ENCODE assay signal across 18 mouse cellular contexts in genomic region chr3:51372883-51373282, GRCm38 (mm10). TPM values are rescaled to one million over a fixed set of nuclear protein-coding genes. Genes with fewer than 3 reads are reported as not detected.
DNase-seq lines count a peak whose midpoint lies in the region; ATAC-seq and TF ChIP-seq lines count a peak whose summit lies in the region.
"Had no signal": no experiment of that assay in that cellular context is flagged by ENCODE, and none has a peak within 500 bp of the region (broad histone marks: within the 10 kb centered on the region; RNA-seq: fewer than 3 reads in every experiment).

No protein-coding gene starts in this region.

- H3K4me3 ChIP-seq in liver, adult 2 months (ENCODE audit: insufficient read depth, low read depth, low read length) = peak overlapping the region; percentile 16; the same call in 1 of the 2 replicates
- peak overlapping the region; percentile 37; the same call in 1 of the 2 replicates for H3K4me3 ChIP-seq in G1E (ENCODE audit: low read depth, low read length)
- H3K4me3 ChIP-seq in liver, embryonic 12.5 days = no peak overlapping the region
- H3K4me3 ChIP-seq: forebrain, embryonic 10.5 days; limb, embryonic 12.5 days had no signal

- peak overlapping the region; percentile 29; the same call in 1 of the 2 replicates for H3K4me2 ChIP-seq in liver, embryonic 12.5 days
- H3K4me2 ChIP-seq: limb, embryonic 12.5 days had no signal

- peaks cover 6% of the 10 kb centered on the region; the same call in 1 of the 2 replicates for H3K4me1 ChIP-seq in liver, adult 2 months (ENCODE audit: control insufficient read depth, insufficient read depth, low read length)
- peaks cover 47% of the 10 kb centered on the region for H3K4me1 ChIP-seq in G1E (ENCODE audit: insufficient read depth, low read depth, low read length)
- peaks cover 31% of the 10 kb centered on the region for H3K4me1 ChIP-seq in liver, embryonic 12.5 days
- H3K4me1 ChIP-seq: forebrain, embryonic 10.5 days; limb, embryonic 12.5 days had no signal

- peaks cover 3% of the 10 kb centered on the region; the same call in 1 of the 2 replicates for H3K9me3 ChIP-seq in G1E (replicated peaks)
- no peaks in the 10 kb centered on the region for H3K9me3 ChIP-seq in liver, embryonic 12.5 days (replicated peaks)
- H3K9me3 ChIP-seq: limb, embryonic 12.5 days had no signal

- peak overlapping the region; percentile 45; the same call in 1 of the 2 replicates for H3K9ac ChIP-seq in liver, adult 2 months (ENCODE audit: low read depth, low read length)
- no peak overlapping the region for H3K9ac ChIP-seq in liver, embryonic 12.5 days
- H3K9ac ChIP-seq: limb, embryonic 12.5 days had no signal

- H3K79me2 ChIP-seq in liver, adult 2 months (ENCODE audit: control insufficient read depth, insufficient read depth, low read length) = no peaks in the 10 kb centered on the region

- H3K27ac ChIP-seq in liver, adult 2 months (replicated peaks; ENCODE audit: insufficient read depth, low read depth, low read length) = peak overlapping the region; percentile 66
- no peak overlapping the region for H3K27ac ChIP-seq in liver, embryonic 12.5 days
- H3K27ac ChIP-seq: forebrain, embryonic 10.5 days; limb, embryonic 12.5 days; macrophage had no signal

- TF ChIP-seq CTCF in liver, adult 2 months (IDR thresholded peaks at IDR 0.05; ENCODE audit: low read depth, low read length) = no peak
- TF ChIP-seq CTCF in G1E (IDR thresholded peaks at IDR 0.05; ENCODE audit: low read depth, low read length) = no peak

- no peak for ATAC-seq in G1E (ENCODE audit: extremely low read depth, insufficient number of reproducible peaks, low FRiP score, poor library complexity, severe bottlenecking)
- ATAC-seq in liver, embryonic 12.5 days = no peak
- no peak for ATAC-seq in cerebellum, adult (ENCODE audit: insufficient number of reproducible peaks, low FRiP score, low TSS enrichment)
- ATAC-seq: intestine, embryonic 16.5 days; Patski had no signal

- H3K27me3 ChIP-seq in liver, adult 2 months (ENCODE audit: control insufficient read depth, insufficient read depth, low read length) = no peaks in the 10 kb centered on the region
- peaks cover 6% of the 10 kb centered on the region; the same call in 1 of the 2 replicates for H3K27me3 ChIP-seq in G1E (ENCODE audit: insufficient read depth, low read length)
- H3K27me3 ChIP-seq in liver, embryonic 12.5 days (replicated peaks) = no peaks in the 10 kb centered on the region
- H3K27me3 ChIP-seq: limb, embryonic 12.5 days; Patski had no signal

- DNase-seq in adrenal gland, adult 8-10 months = peak; percentile 80
- DNase-seq in adrenal gland, postnatal 25 days = no peak
- peak; percentile 44 for DNase-seq in liver, adult 2 months (ENCODE audit: extremely low read depth, low read depth, low spot score)
- DNase-seq in liver (no peak), G1E (ENCODE audit: low spot score) (no peak)
- DNase-seq in spleen, postnatal 10 days (ENCODE audit: low spot score in 2 of 2) = no peak
- DNase-seq: B cell, adult 2 months; cerebellum, adult 8-10 months; heart, adult 11 months; thymus, postnatal 14 days had no signal

- no peak for TF ChIP-seq POLR2A in liver, adult 2 months (IDR thresholded peaks at IDR 0.05; ENCODE audit: extremely low read depth, insufficient read depth, low read length)

- H3K36me3 ChIP-seq in liver, adult 2 months (ENCODE audit: control insufficient read depth, insufficient read depth, low read length) = no peaks in the 10 kb centered on the region
- no peaks in the 10 kb centered on the region for H3K36me3 ChIP-seq in G1E (replicated peaks)
- no peaks in the 10 kb centered on the region for H3K36me3 ChIP-seq in liver, embryonic 12.5 days
- H3K36me3 ChIP-seq: forebrain, embryonic 10.5 days; limb, embryonic 12.5 days had no signal

- 26% methylated on average over 5 of the region's 5 CpGs for WGBS in liver, adult 2 months
- WGBS in liver, embryonic 12.5 days (ENCODE audit: insufficient replicate concordance) = 57% methylated on average over 5 of the region's 5 CpGs

RNA-seq across cellular contexts. Expression of gene Mgarp, which starts 23.7 kb away (rescaled TPM):
- 1,000 to 10,000 TPM in 3 of 4 experiments, 100 to 1,000 TPM in 1; 688 to 1,713 (median 1,219) TPM for total RNA-seq in adrenal gland, adult 8-10 months (2022)
- total RNA-seq in adrenal gland, postnatal 25 days (2021) = 637 and 688 TPM in 2 replicates
- 2.8 TPM in 1 of 2 replicates, not detected in the other for total RNA-seq in liver, adult 2 months (2014; rRNA removed)
- 0.10 TPM in 1 of 2 replicates, not detected in the other for polyA plus RNA-seq in liver, adult 2 months (2012; rRNA removed)
- total RNA-seq in G1E (2014; fragmentation: Nextera tagmentation) (5.6 and 6.6 TPM in 2 replicates), G1E (2017) (20.3 and 24.7 TPM in 2 replicates)
- polyA plus RNA-seq in G1E (2012) = 14.4 and 16.8 TPM in 2 replicates
- 1.3 and 1.7 TPM in 2 replicates for polyA plus RNA-seq in liver, embryonic 12.5 days (2016; fragmentation: Nextera tagmentation; extraction: Ambion mirVana)
- total RNA-seq: neutrophil, adult 5-6 weeks had no signal
- polyA plus RNA-seq: macrophage had no signal

RNA-seq across cellular contexts. Expression of gene Elf2, which starts 32.4 kb away (rescaled TPM):
- total RNA-seq in adrenal gland, adult 8-10 months (2022) = 10 to 100 TPM; 57.5 to 93.6 (median 80.2) TPM
- total RNA-seq in adrenal gland, postnatal 25 days (2021) = 84.4 and 88.0 TPM in 2 replicates
- total RNA-seq in liver, adult 2 months (2014; rRNA removed) = 22.1 and 23.8 TPM in 2 replicates
- polyA plus RNA-seq in liver, adult 2 months (2012; rRNA removed) = 13.8 and 14.0 TPM in 2 replicates
- total RNA-seq in G1E (2014; fragmentation: Nextera tagmentation) = 67.8 and 73.6 TPM in 2 replicates
- total RNA-seq in G1E (2017) = 98.1 and 111 TPM in 2 replicates
- polyA plus RNA-seq in G1E (2012) = 38.1 and 52.6 TPM in 2 replicates
- 21.8 and 24.6 TPM in 2 replicates for polyA plus RNA-seq in liver, embryonic 12.5 days (2016; fragmentation: Nextera tagmentation; extraction: Ambion mirVana)

RNA-seq across cellular contexts. Expression of gene Ndufc1, which starts 35.9 kb away (rescaled TPM):
- total RNA-seq in adrenal gland, adult 8-10 months (2022) = 100 to 1,000 TPM; 425 to 852 (median 611) TPM
- 716 and 732 TPM in 2 replicates for total RNA-seq in adrenal gland, postnatal 25 days (2021)
- total RNA-seq in liver, adult 2 months (2014; rRNA removed) = 104 and 139 TPM in 2 replicates
- 179 and 231 TPM in 2 replicates for polyA plus RNA-seq in liver, adult 2 months (2012; rRNA removed)
- 199 and 247 TPM in 2 replicates for total RNA-seq in G1E (2014; fragmentation: Nextera tagmentation)
- 106 and 114 TPM in 2 replicates for total RNA-seq in G1E (2017)
- polyA plus RNA-seq in G1E (2012) = 16.7 and 38.6 TPM in 2 replicates
- polyA plus RNA-seq in liver, embryonic 12.5 days (2016; fragmentation: Nextera tagmentation; extraction: Ambion mirVana) = 539 and 560 TPM in 2 replicates

RNA-seq across cellular contexts. Expression of gene Naa15, which starts 42.1 kb away (rescaled TPM):
- total RNA-seq in adrenal gland, adult 8-10 months (2022) = 10 to 100 TPM; 53.1 to 65.3 (median 59.3) TPM
- 56.0 and 65.8 TPM in 2 replicates for total RNA-seq in adrenal gland, postnatal 25 days (2021)
- total RNA-seq in liver, adult 2 months (2014; rRNA removed) = 14.8 TPM in 2 replicates
- polyA plus RNA-seq in liver, adult 2 months (2012; rRNA removed) = 1.8 and 2.0 TPM in 2 replicates
- 131 and 138 TPM in 2 replicates for total RNA-seq in G1E (2014; fragmentation: Nextera tagmentation)
- total RNA-seq in G1E (2017) = 52.5 and 63.5 TPM in 2 replicates
- 15.9 and 28.6 TPM in 2 replicates for polyA plus RNA-seq in G1E (2012)
- polyA plus RNA-seq in liver, embryonic 12.5 days (2016; fragmentation: Nextera tagmentation; extraction: Ambion mirVana) = 41.9 and 49.9 TPM in 2 replicates

Comparison
In these comparisons a context has a peak if more than half of its experiments do, and no peak if none do; other contexts are left out.
1. DNase-seq: peak in adrenal gland, adult 8-10 months (single experiment) and liver, adult 2 months (single experiment); none in adrenal gland, postnatal 25 days (single experiment), liver (single experiment), G1E (single experiment) and spleen, postnatal 10 days (0 of 2).
2. RNA of gene Mgarp, which starts 23.7 kb away (total RNA-seq): 688 to 1,713 TPM in adrenal gland, adult 8-10 months and 637 to 688 TPM in adrenal gland, postnatal 25 days; 5.6 to 24.7 TPM in G1E and 2.8 TPM in liver, adult 2 months; every median in the first group is over 10 times any median in the second.